Mouse (Mus musculus): Measurements from ENCODE around the gene Eln.
A peak's percentile ranks its signal among the peaks of the same experiment; 100 is the strongest.

Gene Eln

GRCm38 (mm10) chr5:134746890-134747511 lies at the start of gene Eln:
Gene Eln (minus strand): TSS chr5:134747323.
- no peak for DNase-seq (ENCODE audit: extremely low spot score, low spot score)

DNA sequence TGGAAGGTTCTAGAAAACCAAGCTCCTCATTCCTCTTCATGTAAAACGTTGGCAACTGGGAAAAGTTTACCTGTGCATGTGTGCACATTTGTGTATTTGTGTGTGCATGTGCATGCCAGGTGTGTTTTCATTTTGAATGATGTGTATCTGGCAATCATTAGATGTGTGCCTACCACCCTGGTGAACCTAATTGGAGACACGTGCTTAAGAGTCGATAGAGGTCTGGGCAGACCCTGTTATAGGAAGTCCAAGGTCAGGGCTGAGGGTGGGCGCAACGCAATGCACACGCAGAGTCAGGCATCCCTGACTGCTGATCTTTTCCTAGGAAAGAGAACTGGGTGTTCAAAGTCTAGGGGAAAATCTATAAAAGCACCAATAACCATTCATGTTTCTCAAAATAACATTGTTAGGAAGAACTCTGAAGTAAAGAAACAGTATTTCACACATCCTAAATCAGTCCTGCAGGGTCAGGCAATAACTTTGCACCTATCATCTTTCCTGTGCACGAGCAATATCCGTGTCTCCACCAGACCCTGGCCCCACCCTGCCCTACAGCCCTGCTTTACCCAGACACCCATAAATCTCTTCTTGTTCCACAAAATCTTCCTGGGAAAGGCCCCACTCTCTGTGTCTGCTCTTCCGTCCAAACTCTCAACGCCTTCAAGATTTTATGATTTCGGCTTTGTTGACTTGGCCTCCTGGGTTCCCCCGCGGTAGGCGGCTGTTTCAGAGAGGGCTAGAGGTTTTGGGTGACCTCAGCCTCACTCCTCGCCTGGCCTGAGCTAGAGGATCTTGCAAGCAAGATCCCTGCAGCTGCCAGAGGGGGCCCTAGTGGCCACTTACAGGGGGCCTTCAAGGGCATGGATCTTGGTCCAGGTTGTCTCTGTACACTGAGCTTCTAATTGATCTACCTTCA lies 43.2 kb upstream of the Eln start:
- DNase-seq (ENCODE audit: extremely low spot score, low spot score), result no peak

- DNase-seq (ENCODE audit: extremely low spot score, low spot score), result peak; percentile 20
Measured at GRCm38 (mm10) chr5:134788237-134788636, 41.1 kb upstream of the Eln start.

DNA sequence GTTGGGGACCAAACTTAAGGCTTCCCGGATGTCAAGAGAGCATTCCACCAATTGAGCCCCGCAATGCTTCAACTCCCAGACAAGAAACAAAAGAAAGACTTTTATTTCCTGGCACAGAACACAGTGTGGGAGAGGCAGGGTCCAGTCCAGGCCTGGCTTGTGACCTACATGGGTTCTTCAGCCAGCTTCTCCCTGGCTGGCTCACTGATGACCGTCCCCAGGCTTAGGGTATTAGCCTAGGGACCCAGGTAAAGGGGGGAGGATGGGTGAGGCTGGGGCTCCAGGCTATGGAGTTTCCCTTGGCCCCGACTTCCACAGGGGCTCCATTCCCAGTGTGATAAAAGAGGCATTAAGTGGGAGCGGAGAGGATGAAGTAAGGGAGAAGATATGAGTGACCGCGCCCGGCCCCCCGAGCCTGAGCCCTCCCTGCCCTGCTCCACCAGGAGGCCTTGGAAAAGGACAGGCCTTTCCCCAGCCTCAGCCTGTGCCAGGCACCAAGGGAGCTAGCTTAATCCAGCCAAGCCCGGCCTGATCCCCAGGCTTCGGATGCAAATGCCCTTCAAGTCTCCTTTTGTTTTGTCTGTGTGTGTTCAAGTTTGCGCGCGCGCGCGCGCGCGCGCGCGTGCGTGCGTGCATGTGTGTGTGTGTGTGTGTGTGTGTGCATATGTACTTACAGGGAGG lies 38.7 kb upstream of the Eln start:
- DNase-seq (ENCODE audit: extremely low spot score, low spot score), result no peak

GRCm38 (mm10) chr5:134783794-134784193 lies 36.7 kb upstream of the Eln start:
- DNase-seq (ENCODE audit: extremely low spot score, low spot score), result no peak

DNA sequence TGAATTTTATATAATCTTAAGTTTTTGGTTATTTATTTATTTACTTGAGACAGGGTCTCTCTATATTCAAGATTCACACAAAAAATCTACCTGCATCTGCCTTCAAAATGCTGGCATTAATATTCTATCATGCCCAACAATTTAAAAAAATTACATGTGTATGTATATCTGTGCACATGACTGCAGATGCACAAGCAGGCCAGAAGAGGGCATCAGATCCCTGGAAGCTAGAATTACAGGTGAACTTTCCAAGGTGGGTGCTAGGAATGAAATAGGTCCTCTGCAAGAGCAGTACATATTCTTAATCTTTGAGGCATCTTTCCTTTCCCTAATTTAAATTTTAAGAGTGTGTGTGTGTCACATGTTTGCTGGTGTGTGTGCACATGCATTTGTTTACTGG lies 33.8 kb upstream of the Eln start:
- DNase-seq (ENCODE audit: extremely low spot score, low spot score), result no peak

- DNase-seq (ENCODE audit: extremely low spot score, low spot score), result no peak
Measured at GRCm38 (mm10) chr5:134780146-134780545, 33.0 kb upstream of the Eln start.

- DNase-seq (ENCODE audit: extremely low spot score, low spot score), result no peak
Measured at GRCm38 (mm10) chr5:134776551-134776950, 29.4 kb upstream of the Eln start.

GRCm38 (mm10) chr5:134772522-134772921 lies 25.4 kb upstream of the Eln start:
- DNase-seq (ENCODE audit: extremely low spot score, low spot score), result no peak

DNA sequence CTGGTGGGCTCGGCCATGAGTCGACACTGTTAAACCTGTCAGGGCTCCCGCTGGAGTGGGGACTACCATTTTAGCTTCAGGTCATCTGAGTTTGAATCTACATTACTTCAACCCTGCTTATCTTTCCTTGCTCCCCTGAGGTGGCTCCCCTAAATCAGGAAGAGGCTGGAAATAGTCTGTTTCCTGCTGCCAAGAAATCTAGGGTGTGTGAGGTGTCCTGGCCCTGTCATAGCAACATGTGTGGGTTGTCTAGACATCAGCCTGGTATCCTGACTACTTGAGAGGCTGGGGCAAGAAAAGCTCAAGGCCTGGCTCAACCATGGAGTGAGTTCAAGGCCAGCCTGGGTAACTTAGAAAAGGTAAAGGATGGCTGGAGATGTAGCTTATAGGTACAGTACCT lies 24.6 kb upstream of the Eln start:
- no peak for DNase-seq (ENCODE audit: extremely low spot score, low spot score)

GRCm38 (mm10) chr5:134769181-134769580 lies 22.1 kb upstream of the Eln start:
- no peak for DNase-seq (ENCODE audit: extremely low spot score, low spot score)

GRCm38 (mm10) chr5:134765441-134765840 lies 18.3 kb upstream of the Eln start:
- no peak for DNase-seq (ENCODE audit: extremely low spot score, low spot score)

DNA sequence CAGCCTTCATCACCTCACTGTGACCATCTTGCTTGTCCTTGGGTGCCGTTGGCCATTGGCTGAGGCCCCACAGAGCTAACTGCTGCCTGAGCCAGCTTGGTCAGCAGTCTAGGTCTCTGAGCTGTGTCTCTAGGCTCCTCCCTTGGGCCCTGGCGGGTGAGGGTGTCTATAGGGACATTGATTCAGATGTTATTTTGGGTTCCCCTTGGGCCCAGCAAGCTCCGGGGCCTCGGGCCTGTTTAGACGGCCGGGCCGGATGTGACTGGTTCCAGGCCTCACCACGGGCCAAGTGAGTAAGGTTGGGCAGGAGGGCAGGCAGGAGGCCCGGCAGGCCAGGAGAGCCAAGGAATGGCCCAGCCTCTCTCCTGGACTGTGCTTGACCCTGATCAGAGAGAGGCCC lies 16.2 kb upstream of the Eln start:
- DNase-seq (ENCODE audit: extremely low spot score, low spot score), result no peak

- no peak for DNase-seq (ENCODE audit: extremely low spot score, low spot score)
Measured at GRCm38 (mm10) chr5:134761409-134762124, 14.4 kb upstream of the Eln start.

- no peak for DNase-seq (ENCODE audit: extremely low spot score, low spot score)
Measured at GRCm38 (mm10) chr5:134756031-134756430, 8.9 kb upstream of the Eln start.

- DNase-seq (ENCODE audit: extremely low spot score, low spot score), result no peak
Measured at GRCm38 (mm10) chr5:134754096-134754495, 7.0 kb upstream of the Eln start.

DNA sequence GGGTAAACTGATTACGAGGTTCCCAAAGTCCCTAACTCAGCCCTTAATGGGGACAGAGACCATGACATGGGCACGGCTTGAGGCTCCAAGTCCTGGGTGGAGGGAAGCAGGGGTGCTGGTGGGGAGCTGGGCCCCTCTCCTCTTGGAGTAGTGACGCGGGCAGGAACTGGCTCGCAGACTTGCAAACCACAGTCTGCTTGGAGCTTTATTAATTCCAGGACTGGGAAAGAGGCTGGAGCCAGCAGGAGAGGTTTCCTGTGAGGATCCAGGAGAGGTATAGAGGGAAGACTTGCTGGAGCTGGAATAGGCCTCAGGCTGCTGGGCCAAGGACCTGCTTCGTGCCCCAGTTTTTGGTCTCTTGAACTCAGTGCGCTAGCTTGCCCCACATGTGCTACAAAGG lies 3.3 kb upstream of the Eln start:
- DNase-seq (ENCODE audit: extremely low spot score, low spot score), result no peak

DNA sequence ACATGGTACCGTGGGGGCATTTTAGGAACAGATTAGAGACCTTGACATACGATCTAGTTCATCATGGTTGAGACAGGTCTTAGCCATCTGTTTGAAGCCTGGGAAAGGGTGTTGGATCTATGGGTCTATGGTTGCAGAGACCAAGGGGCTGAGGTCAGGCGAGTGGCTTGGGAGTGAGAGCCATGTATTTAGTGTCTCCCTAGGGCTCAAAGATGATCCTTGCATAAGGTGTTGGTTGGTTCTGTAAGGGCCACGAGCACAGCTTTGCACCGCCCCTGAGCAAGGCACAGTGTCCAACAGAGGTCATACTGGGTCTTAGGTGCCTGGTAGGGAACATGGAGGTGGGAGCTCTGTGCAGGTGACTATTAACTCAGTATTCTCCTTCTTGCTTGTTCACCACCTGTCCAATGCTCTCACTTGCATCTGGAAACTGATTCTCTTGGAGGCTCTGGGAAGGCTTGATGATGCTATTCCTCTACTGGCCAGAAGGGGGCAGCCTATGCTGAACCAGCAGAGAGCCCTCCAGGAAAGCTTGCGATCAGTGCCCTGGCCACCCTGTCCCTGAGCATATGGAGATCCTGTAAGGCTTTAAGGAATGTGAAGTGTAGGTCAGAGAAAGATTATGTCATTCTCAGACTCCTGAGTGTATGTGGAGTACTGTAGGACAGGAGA lies 960 bp upstream of the Eln start:
- DNase-seq (ENCODE audit: extremely low spot score, low spot score), result peak; percentile 66

- DNase-seq (ENCODE audit: extremely low spot score, low spot score), result peak; percentile 43
Measured at GRCm38 (mm10) chr5:134747512-134747893, 380 bp upstream of the Eln start.

GRCm38 (mm10) chr5:134746201-134746600 lies 922 bp downstream of the Eln start:
- DNase-seq (ENCODE audit: extremely low spot score, low spot score), result no peak

DNA sequence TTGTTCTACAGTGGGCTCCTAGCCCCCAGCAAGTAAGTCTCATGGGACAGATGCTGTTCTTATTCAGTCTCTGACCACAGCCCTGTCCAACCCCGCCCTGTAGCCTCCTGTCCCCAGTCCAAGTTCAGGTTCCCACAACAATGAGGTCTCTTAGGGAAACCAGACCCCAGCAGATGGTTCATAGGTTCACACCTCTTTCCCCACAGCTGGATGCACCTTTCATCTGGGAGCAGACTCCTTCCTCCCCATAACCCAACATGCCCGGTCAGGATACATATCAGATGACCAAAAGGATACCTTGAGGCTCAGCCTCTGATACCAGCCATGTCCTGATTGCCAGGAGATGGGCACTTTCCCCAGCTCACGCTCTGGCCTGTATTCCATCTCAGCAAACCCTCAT lies 1.3 kb downstream of the Eln start:
- DNase-seq (ENCODE audit: extremely low spot score, low spot score), result no peak

All from neural tube, embryonic 10.5 days (tissue).